Mouse (Mus musculus): ENCODE data around the gene Hemgn. TPM values are rescaled to one million over a fixed set of nuclear protein-coding genes. Genes with fewer than 3 reads are reported as not detected.

The Hemgn gene
- polyA plus RNA-seq, 1 experiment from 2014 or later = not detected

DNA sequence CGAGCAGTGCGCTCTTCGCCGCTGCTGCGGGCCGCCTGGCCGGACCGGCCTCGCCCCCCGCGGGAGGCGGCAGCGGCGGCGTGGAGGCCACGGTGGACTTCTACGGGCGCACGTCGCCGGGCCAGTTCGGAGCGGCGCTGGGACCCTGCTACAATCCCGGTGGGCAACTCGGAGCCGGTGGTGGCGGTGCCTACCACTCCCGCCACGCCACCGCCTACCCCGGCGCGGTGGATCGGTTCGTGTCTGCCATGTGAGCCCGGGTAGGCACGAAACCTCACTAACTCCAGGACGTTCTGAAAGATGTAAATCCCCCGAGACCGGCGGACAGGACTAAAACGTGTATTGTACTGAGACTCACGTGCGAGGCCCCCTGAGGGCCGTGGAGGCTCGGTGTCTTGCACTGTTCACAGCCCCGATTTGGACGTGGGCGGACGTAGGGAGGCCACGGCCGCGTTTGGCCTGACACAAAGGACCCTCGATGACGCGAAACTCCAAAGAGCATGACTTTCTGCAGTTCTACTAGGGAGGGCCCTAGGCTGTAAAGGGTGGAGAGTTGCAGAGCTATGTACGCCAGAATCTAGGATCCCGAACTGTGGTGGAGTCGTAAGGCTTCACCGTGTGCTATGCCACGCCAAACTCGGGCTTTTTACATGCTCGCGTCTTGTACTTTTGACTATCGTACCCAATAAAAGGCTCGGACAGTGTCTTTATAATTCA lies 68.1 kb downstream of the Hemgn start:
- H3K27ac ChIP-seq (ENCODE audit: low read length) = no peak overlapping the region
- H3K4me3 ChIP-seq (ENCODE audit: low read depth, low read length) = peak overlapping the region; percentile 41; the same call in 1 of the 2 replicates
- no peak for ATAC-seq
- peaks cover 5% of the 10 kb centered on the region for H3K4me1 ChIP-seq (ENCODE audit: control insufficient read depth, insufficient read depth, low read length)
- 1% methylated on average over 60 of the region's 67 CpGs for WGBS
- no peaks in the 10 kb centered on the region for H3K9me3 ChIP-seq (replicated peaks; ENCODE audit: control insufficient read depth, low read length, poor library complexity, severe bottlenecking)
- H3K4me2 ChIP-seq (ENCODE audit: low read length) = no peak overlapping the region; the same call in 1 of the 2 replicates
- H3K36me3 ChIP-seq (ENCODE audit: control insufficient read depth, insufficient read depth, low read length) = no peaks in the 10 kb centered on the region
- no peak overlapping the region for H3K9ac ChIP-seq (ENCODE audit: low read depth, low read length)
- peaks cover 64% of the 10 kb centered on the region for H3K27me3 ChIP-seq (ENCODE audit: control insufficient read depth, insufficient read depth, low read depth, low read length)

DNA sequence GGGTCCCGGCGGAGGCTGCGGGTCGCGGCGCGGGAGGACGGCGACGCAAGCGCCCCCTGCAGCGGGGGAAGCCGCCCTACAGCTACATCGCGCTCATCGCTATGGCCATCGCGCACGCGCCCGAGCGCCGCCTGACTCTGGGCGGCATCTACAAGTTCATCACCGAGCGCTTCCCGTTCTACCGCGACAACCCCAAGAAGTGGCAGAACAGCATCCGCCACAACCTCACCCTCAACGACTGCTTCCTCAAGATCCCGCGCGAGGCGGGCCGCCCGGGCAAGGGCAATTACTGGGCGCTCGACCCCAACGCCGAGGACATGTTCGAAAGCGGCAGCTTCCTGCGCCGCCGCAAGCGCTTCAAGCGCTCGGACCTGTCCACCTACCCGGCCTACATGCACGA lies 69.0 kb downstream of the Hemgn start:
- Histone ChIP-seq H3K4me3 (ENCODE audit: low read depth, low read length) (peak overlapping the region; percentile 41), H3K9me3 (replicated peaks; ENCODE audit: control insufficient read depth, low read length, poor library complexity, severe bottlenecking) (no peaks in the 10 kb centered on the region), H3K27me3 (ENCODE audit: control insufficient read depth, insufficient read depth, low read depth, low read length) (peaks cover 56% of the 10 kb centered on the region), H3K36me3 (ENCODE audit: control insufficient read depth, insufficient read depth, low read length) (no peaks in the 10 kb centered on the region), H3K4me2 (ENCODE audit: low read length) (peak overlapping the region; percentile 52), H3K27ac (ENCODE audit: low read length) (no peak overlapping the region), H3K9ac (ENCODE audit: low read depth, low read length) (0 out of 2 replicates have a peak overlapping the region, but pooled peaks have one; percentile 31), H3K4me1 (ENCODE audit: control insufficient read depth, insufficient read depth, low read length) (peaks cover 5% of the 10 kb centered on the region)
- no peak for ATAC-seq
- WGBS = 1% methylated on average over 39 of the region's 51 CpGs

Other genes starting within 250 kb of the Hemgn start
- gene Xpa, start 217.2 kb downstream of the Hemgn start, polyA plus RNA-seq (2015; fragmentation: Nextera tagmentation; extraction: Ambion mirVana) = 28.1 and 34.2 TPM in 2 replicates
- gene Foxe1, start 69.9 kb downstream of the Hemgn start, polyA plus RNA-seq (2015; fragmentation: Nextera tagmentation; extraction: Ambion mirVana) = not detected in 2 replicates
- gene Trmo, start 24.1 kb downstream of the Hemgn start, polyA plus RNA-seq (2015; fragmentation: Nextera tagmentation; extraction: Ambion mirVana) = 8.6 and 9.0 TPM in 2 replicates
- gene Anp32b, start 37.4 kb upstream of the Hemgn start, polyA plus RNA-seq (2015; fragmentation: Nextera tagmentation; extraction: Ambion mirVana) = 62.6 and 70.0 TPM in 2 replicates
- 66.9 and 71.7 TPM in 2 replicates for gene Nans, start 75.7 kb upstream of the Hemgn start, polyA plus RNA-seq (2015; fragmentation: Nextera tagmentation; extraction: Ambion mirVana)
- 0.81 and 0.95 TPM in 2 replicates for gene Trim14, start 122.6 kb upstream of the Hemgn start, polyA plus RNA-seq (2015; fragmentation: Nextera tagmentation; extraction: Ambion mirVana)
- gene Coro2a, start 188.7 kb upstream of the Hemgn start, polyA plus RNA-seq (2015; fragmentation: Nextera tagmentation; extraction: Ambion mirVana) = 7.4 and 8.2 TPM in 2 replicates
- gene Tbc1d2, start 236.7 kb upstream of the Hemgn start, polyA plus RNA-seq (2015; fragmentation: Nextera tagmentation; extraction: Ambion mirVana) = 0.65 and 0.82 TPM in 2 replicates